Mouse (Mus musculus) kidney, embryonic 16.5 days (tissue): ENCODE measurements around the gene Mki67. TPM values are rescaled to one million over a fixed set of nuclear protein-coding genes. Genes with fewer than 3 reads are reported as not detected.
"Not testable (repeated sequence)": the region's sequence is repeated elsewhere in the genome, so short reads cannot be mapped to it uniquely, and the experiment has no call there.

Experiments used
- ATAC-seq: fragments of 200-750 bp; cut with Nextera tagmentation; 2 replicates; pipeline ENCODE4 v1.8.0; 2017; ENCODE audit warnings: moderate TSS enrichment; ENCODE audit not compliant: low FRiP score, low TSS enrichment
- H3K27ac ChIP-seq: fragments of 300-500 bp; sonication (generic); 2 replicates; pipeline ENCODE4 v1.5.1; 2014; ENCODE audit warnings: low read length
- H3K27me3 ChIP-seq: fragments of 300-500 bp; sonication (generic); 2 replicates; pipeline ENCODE4 v1.6.1; 2014; ENCODE audit warnings: low read length, control low read depth, mixed read lengths; ENCODE audit not compliant: insufficient read depth
- H3K36me3 ChIP-seq: fragments of 300-500 bp; sonication (generic); 2 replicates; pipeline ENCODE4 v1.6.1; 2014; ENCODE audit warnings: low read length, control low read depth, mixed read lengths; ENCODE audit not compliant: insufficient read depth
- H3K4me1 ChIP-seq: fragments of 300-500 bp; sonication (generic); 2 replicates; pipeline ENCODE4 v1.6.1; 2014; ENCODE audit warnings: low read length, control low read depth, mixed read lengths; ENCODE audit not compliant: insufficient read depth
- H3K4me2 ChIP-seq: fragments of 300-500 bp; sonication (generic); replicated peaks from 2 replicates; pipeline ENCODE4 v1.6.1; 2014; ENCODE audit warnings: low read depth, low read length
- H3K4me3 ChIP-seq: fragments of 300-500 bp; sonication (generic); 2 replicates; pipeline ENCODE4 v1.5.1; 2014; ENCODE audit warnings: mild to moderate bottlenecking, low read length
- H3K9ac ChIP-seq: fragments of 300-500 bp; sonication (generic); replicated peaks from 2 replicates; pipeline ENCODE4 v1.6.1; 2014; ENCODE audit warnings: low read length
- H3K9me3 ChIP-seq: fragments of 300-500 bp; sonication (generic); 2 replicates; pipeline ENCODE4 v1.6.1; 2016; ENCODE audit warnings: low read length, control low read depth
- WGBS: fragments of 180-500 bp; shearing (Covaris S2); extraction: QIAGEN DNeasy Blood & Tissue Kit; methylation state at CpG from one replicate; pipeline ENCODE4 v1.1.7; 2014; 5-methylcytosine and 5-hydroxymethylcytosine counted together
- polyA plus RNA-seq: library from polyadenylated mRNA; unstranded; fragments of >200 nt; fragmentation: Nextera tagmentation; extraction: Ambion mirVana; gene quantifications from 2 replicates; pipeline ENCODE4 v1.2.1, GENCODE M21; 2015

The Mki67 gene
- polyA plus RNA-seq, 1 experiment from 2014 or later, result 32.6 TPM

- no peak overlapping the region for H3K27ac ChIP-seq
- 86% methylated on average over 9 of the region's 9 CpGs for WGBS
- H3K27me3 ChIP-seq, result no peaks in the 10 kb centered on the region
- no peak overlapping the region for H3K9ac ChIP-seq
- H3K9me3 ChIP-seq, result no peaks in the 10 kb centered on the region
- H3K36me3 ChIP-seq, result peaks cover 89% of the 10 kb centered on the region
- H3K4me3 ChIP-seq, result no peak overlapping the region
- ATAC-seq, result no peak
- no peak overlapping the region for H3K4me2 ChIP-seq
- H3K4me1 ChIP-seq, result no peaks in the 10 kb centered on the region
Observed at GRCm38 (mm10) chr7:135703600-135704148, 12.5 kb downstream of the Mki67 start.

GRCm38 (mm10) chr7:135699351-135699750 is 16.8 kb downstream of the Mki67 start:
- not testable (repeated sequence) for H3K4me3 ChIP-seq, ATAC-seq, H3K9ac ChIP-seq, H3K27me3 ChIP-seq, H3K4me2 ChIP-seq, H3K9me3 ChIP-seq, H3K27ac ChIP-seq, H3K4me1 ChIP-seq
- WGBS, result 75% methylated on average over 6 of the region's 6 CpGs
- peaks cover 86% of the 10 kb centered on the region for H3K36me3 ChIP-seq

DNA sequence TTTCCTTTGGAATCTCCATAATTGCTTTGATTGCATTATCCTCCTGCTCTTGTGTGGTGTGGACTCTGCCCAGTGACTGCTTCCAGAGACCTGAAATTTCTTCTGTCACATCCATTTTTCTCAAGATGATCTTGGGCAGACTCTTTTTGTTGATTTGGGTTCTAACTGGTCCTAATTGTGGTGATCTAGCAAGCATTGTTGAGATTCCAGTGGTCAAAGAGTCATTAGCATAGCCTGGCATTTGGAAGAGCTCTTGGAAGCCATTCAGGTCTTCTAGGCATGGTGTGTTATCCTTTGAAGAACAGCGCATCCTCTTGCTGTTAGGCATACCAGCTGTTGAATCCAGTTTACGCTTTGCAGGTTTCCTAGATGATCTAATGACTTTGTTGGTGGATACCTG is 17.8 kb downstream of the Mki67 start:
- Histone ChIP-seq H3K27me3 (no peaks in the 10 kb centered on the region), H3K4me1 (no peaks in the 10 kb centered on the region), H3K9ac (no peak overlapping the region), H3K36me3 (peaks cover 85% of the 10 kb centered on the region), H3K4me3 (no peak overlapping the region), H3K9me3 (no peaks in the 10 kb centered on the region), H3K27ac (no peak overlapping the region), H3K4me2 (no peak overlapping the region)
- ATAC-seq, result no peak
- 97% methylated on average over 2 of the region's 2 CpGs for WGBS

GRCm38 (mm10) chr7:135697021-135697740 is 19.0 kb downstream of the Mki67 start:
- H3K27ac ChIP-seq, H3K4me3 ChIP-seq, H3K9ac ChIP-seq, ATAC-seq, H3K27me3 ChIP-seq, H3K4me1 ChIP-seq, H3K4me2 ChIP-seq, H3K9me3 ChIP-seq: not testable (repeated sequence)
- WGBS, result 93% methylated on average over 5 of the region's 5 CpGs
- H3K36me3 ChIP-seq, result peaks cover 84% of the 10 kb centered on the region

GRCm38 (mm10) chr7:135696127-135696526 is 20.0 kb downstream of the Mki67 start:
- ATAC-seq, result no peak
- peaks cover 84% of the 10 kb centered on the region for H3K36me3 ChIP-seq

DNA sequence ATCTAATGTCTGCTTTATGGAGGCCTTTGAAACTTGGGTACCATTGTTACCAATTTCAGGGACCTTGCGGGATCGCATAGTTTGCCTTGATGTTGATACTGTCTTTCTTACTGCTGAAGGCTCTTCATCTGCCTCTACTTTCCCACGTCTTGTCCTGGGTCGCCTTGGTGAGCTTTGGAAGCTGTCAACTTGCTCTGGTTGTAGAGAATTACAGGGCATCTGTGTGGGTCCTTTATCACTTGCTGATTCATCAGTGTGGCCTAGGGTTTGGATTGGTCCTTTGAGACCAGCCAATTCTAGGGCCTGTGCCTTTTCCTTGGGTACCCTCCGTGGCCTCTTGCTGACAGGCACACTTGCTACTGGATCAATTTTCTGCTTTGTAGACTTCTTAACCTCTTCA is 21.4 kb downstream of the Mki67 start:
- no peak overlapping the region for H3K9ac ChIP-seq
- no peak overlapping the region for H3K4me3 ChIP-seq
- H3K4me2 ChIP-seq, result no peak overlapping the region
- ATAC-seq, result no peak
- no peak overlapping the region for H3K27ac ChIP-seq
- 94% methylated on average over 5 of the region's 5 CpGs for WGBS
- H3K4me1 ChIP-seq, result no peaks in the 10 kb centered on the region
- peaks cover 80% of the 10 kb centered on the region for H3K36me3 ChIP-seq
- H3K27me3 ChIP-seq, result no peaks in the 10 kb centered on the region
- no peaks in the 10 kb centered on the region for H3K9me3 ChIP-seq

More at GRCm38 (mm10) chr7:135696127-135696526, 20.0 kb downstream of the Mki67 start:
- no peak overlapping the region for H3K9ac ChIP-seq
- no peak overlapping the region for H3K4me2 ChIP-seq
- H3K9me3 ChIP-seq, result no peaks in the 10 kb centered on the region
- no peak overlapping the region for H3K4me3 ChIP-seq
- WGBS, result 92% methylated on average over 4 of the region's 4 CpGs
- H3K27ac ChIP-seq, result no peak overlapping the region
- no peaks in the 10 kb centered on the region for H3K4me1 ChIP-seq
- H3K27me3 ChIP-seq, result no peaks in the 10 kb centered on the region

- Histone ChIP-seq H3K4me2 (no peak overlapping the region), H3K4me1 (no peaks in the 10 kb centered on the region), H3K4me3 (no peak overlapping the region), H3K27me3 (no peaks in the 10 kb centered on the region), H3K27ac (no peak overlapping the region), H3K36me3 (peaks cover 80% of the 10 kb centered on the region), H3K9ac (no peak overlapping the region), H3K9me3 (no peaks in the 10 kb centered on the region)
- 95% methylated on average over 4 of the region's 4 CpGs for WGBS
- ATAC-seq, result no peak
Observed at GRCm38 (mm10) chr7:135694130-135694529, 22.0 kb downstream of the Mki67 start.

- H3K27ac ChIP-seq, result no peak overlapping the region
- ATAC-seq, result no peak
- H3K4me2 ChIP-seq, result no peak overlapping the region
- no peaks in the 10 kb centered on the region for H3K9me3 ChIP-seq
- H3K4me3 ChIP-seq, result no peak overlapping the region
- WGBS, result 94% methylated on average over 5 of the region's 5 CpGs
- no peaks in the 10 kb centered on the region for H3K4me1 ChIP-seq
- H3K27me3 ChIP-seq, result no peaks in the 10 kb centered on the region
- peaks cover 77% of the 10 kb centered on the region for H3K36me3 ChIP-seq
- H3K9ac ChIP-seq, result no peak overlapping the region
Observed at GRCm38 (mm10) chr7:135691941-135692340, 24.2 kb downstream of the Mki67 start.

- Histone ChIP-seq H3K27ac (no peak overlapping the region), H3K4me3 (no peak overlapping the region), H3K27me3 (no peaks in the 10 kb centered on the region), H3K9ac (no peak overlapping the region), H3K9me3 (no peaks in the 10 kb centered on the region), H3K4me1 (no peaks in the 10 kb centered on the region), H3K4me2 (no peak overlapping the region), H3K36me3 (peaks cover 63% of the 10 kb centered on the region)
- ATAC-seq, result no peak
- WGBS, result 92% methylated on average over 7 of the region's 7 CpGs
Observed at GRCm38 (mm10) chr7:135689396-135689795, 26.8 kb downstream of the Mki67 start.

GRCm38 (mm10) chr7:135684938-135685337 is 31.2 kb downstream of the Mki67 start:
- Histone ChIP-seq H3K4me2 (no peak overlapping the region), H3K4me1 (no peaks in the 10 kb centered on the region), H3K27ac (no peak overlapping the region), H3K9me3 (no peaks in the 10 kb centered on the region), H3K9ac (no peak overlapping the region), H3K27me3 (no peaks in the 10 kb centered on the region), H3K4me3 (no peak overlapping the region), H3K36me3 (peaks cover 30% of the 10 kb centered on the region)
- 85% methylated on average over 7 of the region's 7 CpGs for WGBS
- no peak for ATAC-seq
